Mouse (Mus musculus): ENCODE measurements around the gene Cntn1. TPM values are rescaled to one million over a fixed set of nuclear protein-coding genes. Genes with fewer than 3 reads are reported as not detected.

Gene Cntn1
- total RNA-seq (2021): not detected

- intact Hi-C loops (cut with DNase I): no loop called here
- DNase-seq: peak in 1 of 2 experiments; percentile 2
These were observed at the start of gene Cntn1 for GRCm38 (mm10) chr15:92050996-92051352. Gene Cntn1, plus strand, starts transcription at chr15:92051165.

GRCm38 (mm10) chr15:92001431-92001830 lies 49.5 kb upstream of the Cntn1 start:
- intact Hi-C loops (cut with DNase I): no loop called here
- no peak for DNase-seq

- DNase-seq: no peak
These were observed 38.5 kb upstream of the Cntn1 start for GRCm38 (mm10) chr15:92012165-92013083.

GRCm38 (mm10) chr15:92034111-92034510 lies 16.9 kb upstream of the Cntn1 start:
- intact Hi-C loops (cut with DNase I): no loop called here

More at GRCm38 (mm10) chr15:92012165-92013083, 38.5 kb upstream of the Cntn1 start:
- intact Hi-C loops (cut with DNase I): no loop called here

GRCm38 (mm10) chr15:92042538-92042937 lies 8.4 kb upstream of the Cntn1 start:
- intact Hi-C loops (cut with DNase I): no loop called here

More at GRCm38 (mm10) chr15:92034111-92034510, 16.9 kb upstream of the Cntn1 start:
- no peak for DNase-seq

GRCm38 (mm10) chr15:92046042-92046441 lies 4.9 kb upstream of the Cntn1 start:
- intact Hi-C loops (cut with DNase I): no loop called here

More at GRCm38 (mm10) chr15:92042538-92042937, 8.4 kb upstream of the Cntn1 start:
- no peak for DNase-seq

GRCm38 (mm10) chr15:92048031-92048430 lies 2.9 kb upstream of the Cntn1 start:
- no peak for DNase-seq
- intact Hi-C loops (cut with DNase I): no loop called here

More at GRCm38 (mm10) chr15:92046042-92046441, 4.9 kb upstream of the Cntn1 start:
- DNase-seq: no peak

GRCm38 (mm10) chr15:92048531-92048930 lies 2.4 kb upstream of the Cntn1 start:
- no peak for DNase-seq
- intact Hi-C loops (cut with DNase I): no loop called here

GRCm38 (mm10) chr15:92051353-92052132 lies 578 bp downstream of the Cntn1 start:
- intact Hi-C loops (cut with DNase I): no loop called here
- DNase-seq: no peak

GRCm38 (mm10) chr15:92052133-92052463 lies 1.1 kb downstream of the Cntn1 start:
- DNase-seq: no peak
- intact Hi-C loops (cut with DNase I): no loop called here

GRCm38 (mm10) chr15:92057553-92057952 lies 6.6 kb downstream of the Cntn1 start:
- intact Hi-C loops (cut with DNase I): no loop called here
- no peak for DNase-seq

- intact Hi-C loops (cut with DNase I): no loop called here
- DNase-seq: no peak
These were observed 10.0 kb downstream of the Cntn1 start for GRCm38 (mm10) chr15:92060986-92061385.

GRCm38 (mm10) chr15:92079416-92079815 lies 28.5 kb downstream of the Cntn1 start:
- no peak for DNase-seq
- intact Hi-C loops (cut with DNase I): no loop called here

GRCm38 (mm10) chr15:92085876-92086275 lies 34.9 kb downstream of the Cntn1 start:
- no peak for DNase-seq
- intact Hi-C loops (cut with DNase I): no loop called here

GRCm38 (mm10) chr15:92087691-92088286 lies 36.8 kb downstream of the Cntn1 start:
- DNase-seq: no peak
- intact Hi-C loops (cut with DNase I): no loop called here

GRCm38 (mm10) chr15:92090787-92091186 lies 39.8 kb downstream of the Cntn1 start:
- DNase-seq: no peak
- intact Hi-C loops (cut with DNase I): no loop called here

- intact Hi-C loops (cut with DNase I): no loop called here
- DNase-seq: no peak
These were observed 41.1 kb downstream of the Cntn1 start for GRCm38 (mm10) chr15:92092041-92092440.

- intact Hi-C loops (cut with DNase I): no loop called here
- DNase-seq: no peak
These were observed 48.6 kb downstream of the Cntn1 start for GRCm38 (mm10) chr15:92099410-92100174.

GRCm38 (mm10) chr15:92101956-92102355 lies 51.0 kb downstream of the Cntn1 start:
- DNase-seq: no peak
- intact Hi-C loops (cut with DNase I): no loop called here

- no peak for DNase-seq
- intact Hi-C loops (cut with DNase I): no loop called here
These were observed 61.5 kb downstream of the Cntn1 start for GRCm38 (mm10) chr15:92112455-92112854.

All from heart, postnatal 36 days (tissue).